Mouse (Mus musculus) small intestine, adult 2 months (tissue): ENCODE data around the gene Ptprm.

Experiments used
- CTCF ChIP-seq: fragments of 200-500 bp; IDR thresholded peaks from 2 replicates; pipeline ENCODE4 v1.5.1; 2012; ENCODE audit warnings: low read depth, mild to moderate bottlenecking, control low read depth, inconsistent platforms, low read length, moderate library complexity, mixed read lengths; ENCODE audit not compliant: insufficient replicate concordance, insufficient read length; ENCODE audit errors: extremely low read depth
- POLR2A ChIP-seq: fragments of 200-500 bp; IDR thresholded peaks from 2 replicates; pipeline ENCODE4 v1.6.1; 2012; ENCODE audit warnings: low read depth, mild to moderate bottlenecking, control low read depth, inconsistent platforms, low read length, moderate library complexity

DNA sequence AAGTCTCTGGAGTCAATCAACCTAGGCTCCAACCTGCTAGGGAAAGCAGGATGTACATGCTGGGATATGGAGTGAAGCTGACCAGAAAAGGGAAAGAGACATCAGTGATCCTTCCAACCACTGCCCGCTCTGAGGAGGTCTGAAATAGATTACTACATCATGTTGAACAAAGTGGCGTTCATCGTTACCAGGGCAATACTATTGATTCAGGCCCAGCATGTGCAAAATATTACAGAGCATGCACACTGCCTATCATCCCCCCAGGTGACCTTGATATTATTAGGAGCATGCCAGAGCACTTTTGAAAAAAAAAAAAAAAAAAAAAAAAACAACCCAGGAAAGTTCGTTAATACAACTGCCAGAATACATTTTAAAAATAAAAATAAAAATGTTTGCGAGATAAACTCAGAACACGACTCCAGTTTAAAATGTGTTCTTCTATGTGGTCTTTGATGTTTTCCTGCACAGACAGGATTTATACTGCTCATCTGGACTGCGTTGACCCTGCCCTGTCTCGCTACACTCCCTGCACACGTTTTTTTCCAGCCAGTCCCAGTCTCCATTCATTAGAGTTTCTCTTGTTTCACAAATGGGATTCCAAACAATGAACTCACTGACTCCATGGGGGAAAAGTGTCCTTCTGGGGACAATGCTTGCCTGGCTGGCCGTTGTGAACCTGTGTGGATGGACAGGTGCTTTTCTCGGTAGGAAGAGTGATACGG, 111.3 kb downstream of the Ptprm start:
- TF ChIP-seq POLR2A, result no peak
- TF ChIP-seq CTCF, result no peak
